Mouse (Mus musculus): ENCODE measurements at regions not wholly inside any gene's neighbourhood (a gene's known extent, or its start where the extent isn't known, plus 50 kb on each side); places are given as distances from the start of the nearest gene placed in this dataset.

GRCm38 (mm10) chr4:100616161-100616915, 137.7 kb downstream of the Ube2u start:
- intact Hi-C loops (cut with DNase I) = no loop called here
- no peak for DNase-seq

- intact Hi-C loops (cut with DNase I) = no loop called here
- DNase-seq = no peak
Measured at GRCm38 (mm10) chr4:100616916-100617488, 138.4 kb downstream of the Ube2u start.

GRCm38 (mm10) chr4:100624656-100625055, 146.0 kb downstream of the Ube2u start:
- DNase-seq = no peak
- intact Hi-C loops (cut with DNase I) = no loop called here

GRCm38 (mm10) chr4:100626551-100626950, 147.9 kb downstream of the Ube2u start:
- no peak for DNase-seq
- intact Hi-C loops (cut with DNase I) = no loop called here

- intact Hi-C loops (cut with DNase I) = no loop called here
- DNase-seq = no peak
Measured at GRCm38 (mm10) chr4:100634388-100634787, 142.1 kb upstream of the Cachd1 start.

- DNase-seq = no peak
- intact Hi-C loops (cut with DNase I) = no loop called here
Measured at GRCm38 (mm10) chr4:100637597-100637996, 138.9 kb upstream of the Cachd1 start.

- intact Hi-C loops (cut with DNase I) = no loop called here
- peak in 1 of 2 experiments; percentile 2 for DNase-seq
Measured at GRCm38 (mm10) chr4:100661154-100661553, 115.3 kb upstream of the Cachd1 start.

GRCm38 (mm10) chr4:100664619-100665264, 111.7 kb upstream of the Cachd1 start:
- intact Hi-C loops (cut with DNase I) = no loop called here
- no peak for DNase-seq

- no peak for DNase-seq
- intact Hi-C loops (cut with DNase I) = no loop called here
Measured at GRCm38 (mm10) chr4:100670553-100670952, 105.9 kb upstream of the Cachd1 start.

GRCm38 (mm10) chr4:100674916-100675315, 101.6 kb upstream of the Cachd1 start:
- intact Hi-C loops (cut with DNase I) = no loop called here

GRCm38 (mm10) chr4:100683757-100684156, 92.7 kb upstream of the Cachd1 start:
- no peak for DNase-seq

More at GRCm38 (mm10) chr4:100674916-100675315, 101.6 kb upstream of the Cachd1 start:
- DNase-seq = no peak

GRCm38 (mm10) chr4:100700002-100700401, 76.5 kb upstream of the Cachd1 start:
- intact Hi-C loops (cut with DNase I) = no loop called here
- no peak for DNase-seq

More at GRCm38 (mm10) chr4:100683757-100684156, 92.7 kb upstream of the Cachd1 start:
- intact Hi-C loops (cut with DNase I) = no loop called here

- intact Hi-C loops (cut with DNase I) = no loop called here
- no peak for DNase-seq
Measured at GRCm38 (mm10) chr4:100700418-100700817, 76.1 kb upstream of the Cachd1 start.

GRCm38 (mm10) chr4:100705960-100706359, 70.5 kb upstream of the Cachd1 start:
- DNase-seq = no peak
- intact Hi-C loops (cut with DNase I) = no loop called here

GRCm38 (mm10) chr4:100707125-100707524, 69.3 kb upstream of the Cachd1 start:
- intact Hi-C loops (cut with DNase I) = no loop called here
- DNase-seq = no peak

GRCm38 (mm10) chr4:100708247-100708646, 68.2 kb upstream of the Cachd1 start:
- intact Hi-C loops (cut with DNase I) = no loop called here
- no peak for DNase-seq

- intact Hi-C loops (cut with DNase I) = no loop called here
- DNase-seq = no peak
Measured at GRCm38 (mm10) chr4:100714240-100714639, 62.2 kb upstream of the Cachd1 start.

GRCm38 (mm10) chr4:100717601-100718000, 58.9 kb upstream of the Cachd1 start:
- no peak for DNase-seq

GRCm38 (mm10) chr4:100722532-100722931, 53.9 kb upstream of the Cachd1 start:
- peak; percentile 22 to 60 for DNase-seq
- intact Hi-C loops (cut with DNase I) = no loop called here

More at GRCm38 (mm10) chr4:100717601-100718000, 58.9 kb upstream of the Cachd1 start:
- intact Hi-C loops (cut with DNase I) = no loop called here

GRCm38 (mm10) chr4:100723053-100723452, 53.4 kb upstream of the Cachd1 start:
- DNase-seq = no peak
- intact Hi-C loops (cut with DNase I) = no loop called here

- intact Hi-C loops (cut with DNase I) = loop anchor here (5.0 kb wide), 1 partner anchor 416 kb away; no protein-coding TSS in a partner anchor
- no peak for DNase-seq
Measured at GRCm38 (mm10) chr4:100725811-100726210, 50.7 kb upstream of the Cachd1 start.

- intact Hi-C loops (cut with DNase I) = loop anchor here (5.0 kb wide), 1 partner anchor 416 kb away; no protein-coding TSS in a partner anchor
Measured at GRCm38 (mm10) chr4:100726496-100726895, 50.0 kb upstream of the Cachd1 start.

More at GRCm38 (mm10) chr4:100726496-100726895, 50.0 kb upstream of the Cachd1 start:
- no peak for DNase-seq

All from heart, postnatal 36 days (tissue).